Mouse (Mus musculus) adrenal gland, postnatal 10 days (tissue): ENCODE data around the gene Krtap5-4. TPM values are rescaled to one million over a fixed set of nuclear protein-coding genes. Genes with fewer than 3 reads are reported as not detected.
"Not testable (repeated sequence)": the region's sequence is repeated elsewhere in the genome, so short reads cannot be mapped to it uniquely, and the experiment has no call there.

Experiments used
- DNase-seq: peaks from one replicate; pipeline ENCODE4 v3.0.0; 2021; ENCODE audit warnings: mixed read lengths
- long read RNA-seq, 2 experiments: library from polyadenylated mRNA; stranded (forward); transcript quantifications; one replicate each; pipeline ENCODE4 v2.0.0; 2021
- total RNA-seq, 2 experiments: library from RNA; stranded (reverse); gene quantifications; 2 replicates each; pipeline ENCODE4 v1.2.3; 2021

Gene Krtap5-4
- total RNA-seq: not detected
- long read RNA-seq, experiment 1: 0 reads
- long read RNA-seq, experiment 2: 0 reads

DNA sequence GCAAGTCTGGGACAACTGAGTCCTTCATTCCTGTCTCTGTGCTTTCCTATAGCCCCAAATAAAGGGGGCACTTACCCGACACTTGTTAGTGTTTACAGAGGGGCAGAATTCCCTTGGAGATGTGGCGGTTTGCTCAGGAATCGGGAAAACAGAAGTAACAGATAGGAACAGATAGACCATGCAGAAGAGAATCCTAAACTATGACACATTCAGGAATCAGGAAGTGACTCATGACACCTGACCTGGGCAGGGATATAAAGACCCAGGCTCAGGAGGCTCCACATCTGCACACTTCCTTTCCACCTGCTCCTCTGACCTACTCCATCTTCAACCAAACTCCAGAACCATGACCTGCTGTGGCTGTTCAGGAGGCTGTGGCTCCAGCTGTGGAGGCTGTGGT lies at the start of gene Krtap5-4:
Gene Krtap5-4, plus strand, starts transcription at position 301 of the 400 bp plus-strand sequence.
- DNase-seq: no peak

DNA sequence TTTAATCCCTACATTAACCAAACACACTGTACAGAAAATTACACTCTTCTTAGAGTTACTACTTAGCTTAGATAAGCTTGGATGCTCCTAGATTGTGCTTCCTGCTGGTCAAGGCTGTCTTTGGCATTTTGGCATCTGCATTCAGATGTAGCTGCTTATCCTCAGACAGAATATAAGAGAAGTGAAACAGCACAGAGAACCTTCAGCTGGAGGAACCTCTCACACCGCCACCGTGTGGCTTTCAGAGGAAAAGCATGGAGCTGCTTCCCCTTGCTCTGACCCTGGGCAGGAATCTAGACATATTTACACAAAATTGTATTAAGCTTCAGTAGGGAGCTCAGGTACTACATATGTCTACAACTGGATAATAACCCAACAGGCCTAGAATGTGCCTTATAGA lies 47.8 kb upstream of the Krtap5-4 start:
- peak; percentile 54 for DNase-seq

DNA sequence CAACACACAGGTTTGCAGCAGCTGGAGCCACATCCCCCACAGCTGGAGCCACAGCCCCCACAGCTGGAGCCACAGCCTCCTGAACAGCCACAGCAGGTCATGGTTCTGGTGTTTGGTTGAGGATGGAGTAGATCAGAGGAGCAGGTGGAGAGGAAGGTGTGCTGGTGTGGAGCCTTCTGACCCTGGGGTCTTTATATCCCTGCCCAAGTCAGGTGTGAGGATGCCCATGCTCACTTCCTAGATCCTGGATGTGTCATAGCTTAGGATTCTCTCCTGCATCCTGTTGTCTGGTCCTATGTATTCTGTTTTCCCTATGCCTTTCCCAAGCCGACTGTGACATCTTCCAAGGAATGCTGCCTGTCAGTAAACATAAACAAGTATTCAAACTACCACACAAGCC lies 45.1 kb upstream of the Krtap5-4 start, which contains the start of gene Gm2431:
Gene Gm2431, minus strand, starts transcription at position 101 of the 400 bp plus-strand sequence.
- not testable (repeated sequence) for DNase-seq

DNA sequence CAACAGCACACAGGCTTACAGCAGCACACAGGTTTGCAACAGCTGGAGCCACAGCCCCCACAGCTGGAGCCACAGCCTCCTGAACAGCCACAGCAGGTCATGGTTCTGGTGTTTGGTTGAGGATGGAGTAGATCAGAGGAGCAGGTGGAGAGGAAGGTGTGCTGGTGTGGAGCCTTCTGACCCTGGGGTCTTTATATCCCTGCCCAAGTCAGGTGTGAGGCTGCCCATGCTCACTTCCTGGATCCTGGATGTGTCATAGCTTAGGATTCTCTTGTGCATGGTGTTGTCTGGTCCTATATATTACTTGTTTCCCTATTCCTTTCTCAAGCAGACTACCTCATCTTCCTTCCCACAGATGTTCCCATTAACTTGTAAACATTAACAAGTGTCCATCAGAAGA lies 29.1 kb upstream of the Krtap5-4 start, which contains the start of gene Gm4559:
Gene Gm4559, minus strand, starts transcription at position 101 of the 400 bp plus-strand sequence.
- DNase-seq: not testable (repeated sequence)

DNA sequence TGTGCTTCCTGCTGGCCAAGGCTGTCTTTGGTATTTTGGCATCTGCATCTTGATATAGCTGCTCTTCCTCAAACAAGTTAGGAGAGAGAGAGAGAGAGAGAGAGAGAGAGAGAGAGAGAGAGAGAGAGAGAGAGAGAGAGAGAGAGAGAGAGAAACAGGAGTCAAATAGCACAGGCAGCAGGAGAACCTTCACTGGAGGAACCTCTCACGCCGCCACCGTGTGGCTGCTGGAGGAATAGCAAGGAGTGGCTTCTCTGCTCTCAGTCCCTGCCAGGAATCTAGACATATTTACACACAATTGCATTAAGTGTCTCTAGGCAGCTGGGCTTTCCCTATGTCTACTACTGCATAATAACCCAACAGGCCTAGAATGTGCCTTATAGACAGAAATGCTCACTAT lies 25.2 kb upstream of the Krtap5-4 start:
- DNase-seq: peak; percentile 83

DNA sequence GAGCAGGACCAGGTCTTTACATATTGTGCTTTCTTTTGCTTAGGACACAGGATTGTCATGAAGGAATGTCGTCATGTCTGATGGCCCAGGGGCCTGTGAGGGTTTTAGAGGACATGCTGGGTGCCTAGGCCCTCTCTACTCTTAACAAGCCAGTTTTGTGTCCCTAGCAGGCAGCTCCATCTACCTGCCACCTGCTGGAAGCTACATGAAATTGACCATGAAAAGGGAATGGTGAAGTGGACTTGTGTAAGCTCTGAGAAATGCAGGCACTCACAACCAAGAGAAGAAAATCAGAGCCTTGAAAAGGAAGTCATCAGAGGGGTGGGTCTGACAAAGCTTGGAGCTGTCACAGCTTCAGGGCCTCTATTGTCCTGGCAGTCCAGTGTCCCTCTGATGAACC lies 24.1 kb upstream of the Krtap5-4 start:
- not testable (repeated sequence) for DNase-seq

DNA sequence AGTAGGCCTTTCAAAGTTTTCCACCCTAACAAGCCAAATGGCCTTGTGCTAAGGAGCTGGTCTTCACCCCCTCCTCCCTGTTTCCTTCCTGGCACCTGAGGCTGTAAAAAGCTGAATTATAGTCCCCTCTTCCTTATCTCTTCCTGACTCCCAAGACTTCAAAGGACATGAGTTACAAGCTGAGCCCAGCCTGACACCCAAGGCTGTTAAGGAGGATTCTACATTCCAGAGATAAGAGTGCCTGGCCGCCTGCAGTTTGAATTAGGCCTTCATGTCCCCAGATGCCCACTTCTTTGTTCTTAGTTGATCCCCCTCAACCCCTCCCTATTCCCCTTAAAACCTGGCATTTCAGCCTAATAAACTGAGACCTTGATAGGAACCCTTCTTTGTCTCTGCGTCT lies 20.5 kb upstream of the Krtap5-4 start:
- DNase-seq: peak; percentile 31

DNA sequence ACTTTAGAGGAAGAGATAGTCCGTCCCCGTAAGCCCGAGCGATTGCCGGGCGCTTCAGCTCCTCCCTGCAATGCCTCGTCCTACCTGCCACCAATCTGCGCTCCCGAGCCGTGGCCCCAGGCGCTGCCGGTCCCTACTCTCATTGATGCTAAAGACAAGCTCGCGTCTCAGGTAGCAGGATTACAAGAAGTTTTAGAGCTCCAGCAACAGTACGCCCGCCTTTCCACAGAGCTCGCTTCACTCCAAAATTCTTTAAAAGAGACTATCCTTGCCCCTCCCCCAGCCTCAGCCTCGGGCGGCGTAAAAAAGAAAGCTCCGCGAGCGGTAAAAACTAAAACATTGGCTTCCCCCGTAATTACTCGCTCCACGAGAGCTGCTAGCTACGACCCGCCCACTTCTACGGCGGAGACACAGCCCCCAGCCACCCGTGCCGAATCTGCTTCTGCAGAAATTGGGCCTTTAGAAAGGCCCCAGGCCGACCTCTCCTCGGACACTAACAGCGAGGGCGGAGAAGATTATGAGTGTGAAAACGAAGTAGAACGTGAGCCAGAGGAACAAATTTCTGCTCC lies 19.2 kb upstream of the Krtap5-4 start:
- DNase-seq: peak; percentile 70

DNA sequence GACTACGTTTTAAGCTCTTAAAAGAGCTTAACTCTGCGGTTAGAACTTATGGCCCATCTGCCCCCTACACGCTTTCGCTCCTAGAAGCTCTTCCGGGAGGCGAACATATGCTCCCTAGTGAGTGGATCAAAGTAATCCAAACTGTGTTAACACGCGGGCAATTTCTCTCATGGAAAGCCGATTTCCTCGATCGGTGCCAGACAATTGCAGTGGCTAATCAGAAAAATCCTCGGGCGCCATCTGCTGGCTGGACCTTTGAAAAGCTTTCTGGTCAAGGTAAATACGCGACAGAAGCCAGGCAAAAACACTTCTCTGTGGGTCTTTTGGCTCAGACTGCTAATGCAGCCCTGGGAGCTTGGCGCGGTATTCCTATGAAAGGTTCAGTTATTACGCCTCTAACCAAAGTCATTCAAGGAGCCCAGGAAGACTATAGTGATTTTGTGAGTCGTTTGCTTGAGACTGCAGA lies 18.7 kb upstream of the Krtap5-4 start:
- peak; percentile 95 for DNase-seq

DNA sequence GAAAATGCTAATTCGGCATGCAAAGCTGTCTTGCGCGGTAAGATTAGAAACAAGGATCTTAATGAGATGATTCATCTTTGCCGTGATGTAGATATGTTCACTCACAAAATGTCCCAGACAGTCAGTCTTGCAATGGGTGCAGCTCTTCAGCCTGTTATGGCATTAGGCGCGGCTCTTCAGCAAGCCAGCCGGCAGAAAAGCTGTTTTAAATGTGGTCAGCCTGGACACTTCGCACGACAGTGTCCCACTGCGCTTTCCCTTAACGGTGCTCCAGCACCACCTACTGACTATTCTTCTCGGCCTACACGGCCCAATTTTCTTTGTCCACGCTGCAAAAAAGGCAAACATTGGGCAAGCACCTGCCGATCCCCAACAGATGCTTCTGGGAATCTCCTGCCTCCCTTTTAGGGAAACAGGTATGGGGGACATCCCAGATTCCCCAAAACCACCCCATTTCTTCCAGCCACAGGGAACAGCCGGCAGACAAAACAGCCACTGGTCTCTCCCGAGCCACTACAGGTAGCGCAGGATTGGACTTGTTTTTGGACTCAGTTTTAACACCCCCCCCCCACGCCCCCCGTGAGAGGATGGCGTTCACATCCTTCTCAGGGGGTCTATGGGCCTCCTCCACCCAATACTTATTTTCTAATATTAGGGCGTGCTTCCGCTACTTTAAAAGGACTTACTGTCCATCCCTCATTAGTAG lies 18.1 kb upstream of the Krtap5-4 start:
- DNase-seq: peak; percentile 68

DNA sequence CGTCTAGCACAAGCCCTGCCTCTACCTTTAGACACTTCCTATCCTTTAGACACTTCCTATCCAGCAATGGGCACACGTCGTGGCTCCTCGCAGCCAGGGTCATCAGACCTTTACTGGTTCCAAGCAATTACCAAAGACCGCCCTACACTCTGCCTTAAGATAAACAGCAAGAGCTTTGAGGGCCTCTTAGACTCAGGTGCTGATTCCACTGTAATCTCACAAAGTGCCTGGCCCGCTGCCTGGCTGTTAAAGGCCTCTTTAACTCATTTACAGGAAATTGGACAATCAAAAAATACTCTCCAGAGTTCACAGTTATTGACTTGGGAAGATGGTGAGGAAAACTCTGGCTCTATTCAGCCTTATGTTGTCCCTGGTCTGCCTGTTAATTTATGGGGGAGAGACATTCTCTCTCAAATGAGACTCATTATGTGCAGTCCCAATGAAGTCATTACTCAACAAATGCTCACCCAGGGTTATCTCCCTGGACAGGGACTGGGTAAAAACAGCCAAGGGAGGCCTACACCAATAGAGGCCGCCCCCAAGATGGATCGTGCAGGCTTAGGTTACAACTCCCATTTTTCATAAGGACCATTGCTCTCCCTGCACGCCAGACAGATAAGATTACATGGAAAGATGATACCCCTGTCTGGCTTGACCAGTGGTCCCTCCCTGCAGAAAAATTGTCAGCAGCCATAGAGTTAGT lies 17.3 kb upstream of the Krtap5-4 start:
- DNase-seq: not testable (repeated sequence)

DNA sequence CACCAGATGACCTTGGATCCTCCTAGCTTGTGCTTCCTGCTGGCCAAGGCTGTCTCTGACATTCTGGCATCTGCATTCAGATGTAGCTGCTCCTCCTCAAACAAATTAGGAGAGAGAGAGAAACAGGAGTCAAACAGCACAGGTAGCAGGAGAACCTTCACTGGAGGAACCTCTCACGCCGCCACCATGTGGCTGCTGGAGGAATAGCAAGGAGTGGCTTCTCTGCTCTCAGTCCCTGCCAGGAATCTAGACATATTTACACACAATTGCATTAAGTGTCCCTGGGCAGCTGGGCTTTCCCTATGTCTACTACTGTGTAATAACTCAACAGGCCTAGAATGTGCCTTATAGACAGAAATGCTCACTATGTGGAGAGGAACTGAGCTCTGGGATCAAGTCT lies 9.5 kb upstream of the Krtap5-4 start:
- peak; percentile 54 for DNase-seq

DNA sequence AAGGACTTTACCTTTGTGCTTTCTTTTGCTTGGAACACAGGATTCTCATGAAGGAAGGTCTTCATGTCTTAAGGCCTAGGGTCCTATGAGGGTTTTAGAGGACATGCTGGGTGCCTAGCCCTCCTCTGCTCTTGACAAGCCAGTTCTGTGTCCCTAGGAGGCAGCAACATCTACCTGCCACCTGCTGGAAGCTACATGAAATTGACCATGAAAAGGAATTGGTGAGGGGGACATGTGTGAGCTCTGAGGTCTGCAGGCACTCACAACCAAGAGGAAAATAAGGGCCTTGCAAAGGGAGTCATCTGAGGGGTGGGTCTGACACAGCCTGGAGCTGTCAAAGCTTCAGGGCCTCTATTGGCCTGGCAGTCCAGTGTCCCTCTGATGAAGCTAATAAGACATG lies 7.9 kb upstream of the Krtap5-4 start:
- DNase-seq: no peak

DNA sequence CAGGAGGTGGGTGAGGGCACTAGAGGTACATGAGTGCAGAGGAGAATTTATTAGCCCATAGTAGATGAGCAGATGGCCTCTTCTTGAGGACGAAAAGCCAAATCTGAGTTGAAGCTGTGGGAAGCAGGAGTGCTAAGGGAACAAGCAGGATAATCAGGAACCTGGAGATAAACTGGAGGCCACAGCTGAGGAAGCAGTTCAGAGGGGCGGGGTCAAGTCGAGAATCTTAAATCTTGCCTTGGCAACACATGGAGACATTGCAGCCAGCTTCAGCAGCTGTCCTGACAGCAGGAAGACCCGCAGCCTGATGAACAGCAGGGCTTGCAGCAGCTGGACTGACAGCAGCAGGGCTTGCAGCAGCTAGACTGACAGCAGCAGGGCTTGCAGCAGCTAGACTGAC lies 7.2 kb upstream of the Krtap5-4 start:
- peak; percentile 12 for DNase-seq

DNA sequence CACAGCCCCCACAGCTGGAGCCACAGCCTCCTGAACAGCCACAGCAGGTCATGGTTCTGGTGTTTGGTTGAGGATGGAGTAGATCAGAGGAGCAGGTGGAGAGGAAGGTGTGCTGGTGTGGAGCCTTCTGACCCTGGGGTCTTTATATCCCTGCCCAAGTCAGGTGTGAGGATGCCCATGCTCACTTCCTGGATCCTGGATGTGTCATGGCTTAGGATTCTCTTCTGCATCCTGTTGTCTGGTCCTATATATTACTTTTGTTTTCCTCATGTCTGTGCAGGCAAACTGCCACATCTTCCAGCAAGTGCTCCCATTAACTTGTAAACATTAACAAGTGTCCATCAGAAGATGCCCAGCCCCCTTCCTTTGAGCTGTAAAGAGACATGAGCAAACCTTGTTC lies 6.3 kb upstream of the Krtap5-4 start, which contains the start of gene Krtap5-1:
Gene Krtap5-1, minus strand, starts transcription at position 101 of the 400 bp plus-strand sequence.
- not testable (repeated sequence) for DNase-seq

DNA sequence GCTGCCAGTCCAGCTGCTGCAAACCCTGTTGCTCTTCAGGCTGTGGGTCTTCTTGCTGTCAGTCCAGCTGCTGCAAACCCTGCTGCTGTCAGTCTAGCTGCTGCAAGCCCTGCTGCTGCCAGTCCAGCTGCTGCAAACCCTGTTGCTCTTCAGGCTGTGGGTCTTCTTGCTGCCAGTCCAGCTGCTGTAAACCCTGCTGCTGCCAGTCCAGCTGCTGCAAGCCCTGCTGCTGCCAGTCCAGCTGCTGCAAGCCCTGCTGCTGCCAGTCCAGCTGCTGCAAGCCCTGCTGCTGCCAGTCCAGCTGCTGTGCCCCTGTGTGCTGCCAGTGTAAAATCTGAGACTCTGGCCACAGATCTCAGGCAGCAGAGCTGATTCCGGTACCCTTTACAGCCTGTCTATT lies 580 bp downstream of the Krtap5-4 start:
- not testable (repeated sequence) for DNase-seq

DNA sequence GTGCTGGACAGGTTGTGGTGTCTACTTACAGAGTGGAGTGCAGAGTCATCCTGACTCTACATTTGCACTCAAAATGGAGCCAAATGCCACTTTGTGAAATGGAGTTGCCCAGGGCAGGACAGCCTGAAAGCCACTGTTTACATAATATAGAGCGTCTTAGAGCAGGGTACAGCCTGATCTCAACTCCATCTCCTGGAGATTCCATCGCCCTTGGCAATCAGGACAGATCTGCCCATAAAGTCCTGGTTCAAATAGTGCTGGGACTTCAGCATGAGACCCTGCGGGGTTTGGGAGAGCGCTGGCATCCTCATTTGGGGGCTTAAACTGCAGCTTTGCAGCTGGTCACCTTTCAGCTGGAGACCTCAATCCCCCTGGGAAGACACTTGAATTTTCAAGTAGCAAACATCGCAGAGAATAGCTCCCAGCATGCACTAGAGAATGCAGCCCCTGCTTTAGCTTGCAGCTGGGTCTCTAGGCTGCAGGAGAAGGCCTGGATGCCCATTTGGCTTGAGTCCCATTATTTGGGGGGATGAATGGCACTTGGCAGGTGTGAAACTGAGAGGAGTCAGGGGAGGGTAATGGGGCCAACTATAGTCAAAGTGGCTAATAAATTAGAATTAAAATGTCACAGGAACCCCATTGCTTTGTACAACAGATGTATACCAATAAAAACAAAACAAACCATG lies 11.4 kb downstream of the Krtap5-4 start:
- no peak for DNase-seq

DNA sequence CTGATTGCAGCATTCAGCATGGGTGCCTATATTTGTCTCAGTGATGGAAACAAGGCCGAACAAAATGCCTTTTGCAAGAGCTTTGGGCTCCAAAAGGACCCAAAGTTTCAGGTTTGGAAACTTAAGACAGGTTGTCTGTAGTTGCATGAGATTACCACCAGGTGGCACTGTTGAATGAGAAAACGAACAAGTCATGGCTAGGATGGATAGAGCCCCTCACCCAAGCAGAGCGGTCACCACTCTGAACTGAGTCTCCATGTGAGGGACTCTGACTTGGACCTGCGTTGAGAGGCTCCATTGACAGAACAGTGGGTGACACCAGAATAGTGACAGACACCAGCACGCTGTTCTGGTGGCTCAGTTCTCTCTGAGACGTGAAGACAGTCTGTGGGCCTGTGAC lies 13.2 kb downstream of the Krtap5-4 start:
- peak; percentile 53 for DNase-seq

DNA sequence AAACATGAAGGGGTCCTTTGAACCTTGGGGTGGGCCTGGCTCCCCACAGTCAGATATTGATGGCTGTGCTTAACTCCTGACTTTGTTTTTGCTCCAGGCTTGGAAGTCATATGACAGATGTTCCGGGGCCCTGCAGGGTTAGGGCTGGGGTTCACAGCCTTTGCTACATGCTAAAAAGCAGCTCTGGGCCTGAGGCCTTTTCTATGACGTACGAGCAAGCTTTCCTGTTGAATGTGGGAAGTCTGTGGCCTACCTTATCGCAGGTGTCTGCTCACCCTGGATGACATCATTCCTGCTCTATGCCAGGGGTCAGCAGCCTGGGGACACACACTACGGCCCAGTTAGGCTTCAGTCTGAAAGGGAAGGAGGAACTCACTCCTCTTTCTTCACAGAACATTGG lies 13.9 kb downstream of the Krtap5-4 start:
- DNase-seq: no peak

DNA sequence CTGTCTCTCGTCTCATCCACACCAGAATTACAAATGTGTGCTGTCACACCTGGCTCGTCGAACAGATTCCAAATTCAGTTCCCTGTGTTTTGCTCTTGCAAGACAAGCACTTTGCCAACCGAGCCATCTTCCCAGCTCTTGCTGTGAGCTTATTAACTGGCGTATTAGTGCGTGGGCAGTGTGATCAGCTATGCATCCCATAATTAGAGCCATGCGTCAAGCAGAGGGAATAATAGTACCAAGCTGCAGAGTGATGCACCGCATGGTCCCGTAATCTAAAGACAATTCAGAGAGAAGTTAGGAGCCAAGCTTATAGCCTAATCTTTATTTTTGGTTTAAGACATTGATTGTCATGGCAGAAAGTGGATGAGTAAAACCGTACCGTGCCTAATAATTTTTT lies 15.8 kb downstream of the Krtap5-4 start:
- no peak for DNase-seq

DNA sequence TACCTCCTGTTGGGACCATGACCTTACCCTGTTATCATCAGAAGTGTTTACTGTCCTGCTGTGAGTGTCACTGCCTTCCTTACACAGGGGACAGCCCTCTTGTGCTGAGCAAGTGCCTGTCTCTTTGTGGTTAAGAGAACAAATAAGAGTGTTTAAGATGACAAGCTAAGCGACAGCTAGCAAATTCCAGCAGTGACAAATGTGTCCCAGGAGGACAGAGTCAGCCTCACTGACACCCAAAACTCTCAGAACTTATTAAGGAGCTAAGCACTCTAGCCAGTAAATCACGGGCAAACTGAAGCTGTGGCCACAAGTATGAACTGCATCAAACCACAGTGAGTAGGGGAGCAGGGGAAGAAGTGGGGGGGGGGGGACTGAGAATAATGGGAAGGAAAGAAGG lies 17.6 kb downstream of the Krtap5-4 start:
- DNase-seq: no peak

DNA sequence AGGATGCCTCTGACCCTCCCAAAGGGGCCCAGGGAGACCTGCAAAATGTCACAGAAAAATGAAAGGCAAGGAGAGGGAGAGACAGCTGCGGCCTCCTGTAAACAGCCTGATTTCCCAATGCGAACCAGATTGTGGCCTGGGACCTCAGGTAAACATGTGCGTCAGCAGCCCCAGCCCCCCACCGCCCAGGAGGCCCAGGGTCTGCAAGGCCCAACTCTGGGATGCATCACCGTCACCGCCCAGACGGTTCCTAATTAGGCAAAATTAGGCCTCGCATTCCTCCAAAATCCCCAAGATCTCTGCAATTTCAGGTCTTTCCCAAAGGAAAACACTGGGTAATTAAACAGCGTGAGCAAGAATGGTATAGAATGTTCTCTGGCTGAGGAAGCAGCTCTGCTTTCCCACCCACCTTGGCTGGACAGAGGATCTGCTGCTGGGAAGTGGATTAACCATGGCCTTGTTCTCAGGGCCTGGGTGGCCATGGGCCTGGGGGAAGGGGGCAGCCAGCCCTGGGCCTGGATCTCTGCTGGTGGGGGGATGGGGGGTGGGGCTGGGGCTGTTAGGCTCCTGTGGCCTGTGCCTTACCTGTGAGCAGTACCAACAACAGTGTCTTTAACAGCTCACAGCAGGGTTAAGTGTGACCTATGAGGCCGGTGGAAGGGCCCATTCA lies 18.4 kb downstream of the Krtap5-4 start:
- not testable (repeated sequence) for DNase-seq
